Mouse (Mus musculus) embryo, embryonic 10.5 days (tissue): Measurements from ENCODE around the gene Oas1g.
A peak's percentile ranks its signal among the peaks of the same experiment; 100 is the strongest.
"Not testable (repeated sequence)": the region's sequence is repeated elsewhere in the genome, so short reads cannot be mapped to it uniquely, and the experiment has no call there.

Source experiments
- DNase-seq: peaks from one replicate; pipeline ENCODE4 v3.0.0-alpha.2; 2015; ENCODE audit warnings: low spot score

The Oas1g gene

DNA sequence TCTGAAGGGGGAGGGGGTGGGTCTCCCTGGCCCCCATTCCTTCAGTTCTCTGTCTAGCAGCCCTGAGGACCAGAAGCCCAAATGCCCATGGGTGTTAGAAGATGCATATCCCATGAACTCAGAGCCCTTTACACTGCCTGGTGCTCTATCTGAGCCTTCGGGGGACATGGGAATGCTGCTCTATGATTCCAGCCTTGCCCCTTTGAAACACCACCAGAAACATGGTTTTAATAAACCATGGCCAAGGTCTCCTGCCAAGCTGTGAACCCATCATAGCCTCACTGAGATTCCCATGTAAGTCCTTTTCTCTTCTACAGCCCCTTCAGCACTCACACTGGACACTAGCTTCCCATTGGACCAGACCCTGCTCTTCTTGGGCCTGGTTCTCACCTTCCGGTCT, 2.6 kb upstream of the Oas1g start:
- DNase-seq = no peak

DNA sequence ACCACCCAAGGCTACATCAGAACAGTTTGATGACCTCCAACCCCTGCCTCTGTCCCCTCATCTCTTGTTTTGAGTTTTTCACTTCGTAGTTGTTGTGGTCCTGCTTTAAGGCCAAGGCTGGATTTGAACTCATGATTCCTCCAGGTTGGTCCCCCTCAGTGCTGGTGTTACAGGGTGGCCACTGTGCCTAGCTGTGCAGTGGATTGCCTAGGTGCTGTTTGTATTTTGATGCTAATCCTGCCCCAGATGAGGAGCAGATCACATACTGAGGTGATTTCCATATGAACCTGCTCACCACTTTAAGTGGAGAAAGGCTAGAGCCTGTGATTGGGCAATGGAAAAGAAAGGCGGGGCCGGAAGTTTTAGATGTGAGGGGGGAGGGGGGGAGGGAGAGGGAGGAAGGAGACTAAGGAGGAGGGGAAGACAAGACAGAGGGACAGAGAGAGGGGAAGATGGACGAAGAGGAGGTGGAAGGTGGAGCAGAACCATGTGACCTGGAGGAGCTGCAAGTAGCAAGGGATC, 942 bp upstream of the Oas1g start:
- not testable (repeated sequence) for DNase-seq

DNA sequence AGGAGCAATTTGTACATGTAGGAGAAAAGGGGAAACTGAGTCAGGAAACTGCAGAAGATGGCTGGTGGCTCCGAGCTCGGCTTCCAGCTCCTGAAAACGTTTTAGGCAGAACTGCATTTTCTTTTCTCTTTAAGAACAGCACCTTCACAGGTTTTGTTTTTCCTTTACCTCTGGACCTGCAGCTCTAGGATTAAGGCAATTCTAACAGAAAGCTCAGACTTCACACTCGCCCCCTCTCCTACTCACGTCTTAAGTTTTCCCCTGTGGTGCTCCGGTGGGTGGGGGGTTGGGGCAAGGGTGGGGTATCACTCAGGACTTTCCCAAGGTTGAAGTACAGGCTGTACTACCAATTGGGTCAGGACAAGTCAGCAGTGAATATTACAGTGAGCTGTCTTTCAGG, 418 bp upstream of the Oas1g start:
- DNase-seq = no peak

- DNase-seq = not testable (repeated sequence)
These were observed 5.7 kb downstream of the Oas1g start for GRCm38 (mm10) chr5:120881681-120882080.

GRCm38 (mm10) chr5:120878803-120879202, 8.6 kb downstream of the Oas1g start:
- DNase-seq = not testable (repeated sequence)

- DNase-seq = not testable (repeated sequence)
These were observed 10.0 kb downstream of the Oas1g start for GRCm38 (mm10) chr5:120877407-120877806.

GRCm38 (mm10) chr5:120876839-120877238, 10.6 kb downstream of the Oas1g start:
- DNase-seq = not testable (repeated sequence)

- no peak for DNase-seq
These were observed 15.9 kb downstream of the Oas1g start for GRCm38 (mm10) chr5:120871469-120871868.

- no peak for DNase-seq
These were observed 16.6 kb downstream of the Oas1g start for GRCm38 (mm10) chr5:120870782-120871181.

DNA sequence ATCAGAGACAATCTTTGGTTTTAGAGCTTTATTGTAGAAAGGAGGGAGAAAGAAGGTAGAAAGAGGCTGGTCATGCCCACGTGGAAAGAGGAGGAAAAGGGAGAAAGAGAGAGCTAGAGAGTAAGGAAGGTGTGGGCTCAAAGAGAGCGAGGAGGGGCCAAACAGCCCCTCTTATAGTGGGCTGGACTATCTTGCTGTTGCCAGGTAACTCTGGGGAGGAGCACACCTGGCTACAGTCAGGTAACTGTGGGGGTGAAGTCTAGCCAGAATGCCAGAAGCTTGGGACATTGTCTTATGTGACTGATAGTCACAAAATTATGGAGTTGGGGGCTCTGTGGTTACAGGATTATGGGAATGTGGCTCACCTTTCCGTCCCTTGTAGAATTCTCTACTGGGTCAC, 17.3 kb downstream of the Oas1g start:
- DNase-seq = no peak

GRCm38 (mm10) chr5:120869436-120870015, 17.9 kb downstream of the Oas1g start:
- no peak for DNase-seq

- peak; percentile 55 for DNase-seq
These were observed 22.0 kb downstream of the Oas1g start for GRCm38 (mm10) chr5:120865336-120865860.

GRCm38 (mm10) chr5:120861121-120861520, 26.3 kb downstream of the Oas1g start, which contains the start of gene Oas1h:
TSS of gene Oas1h (plus strand) at chr5:120861421.
- DNase-seq = no peak

- DNase-seq = no peak
These were observed 28.2 kb downstream of the Oas1g start for GRCm38 (mm10) chr5:120859241-120859640.

DNA sequence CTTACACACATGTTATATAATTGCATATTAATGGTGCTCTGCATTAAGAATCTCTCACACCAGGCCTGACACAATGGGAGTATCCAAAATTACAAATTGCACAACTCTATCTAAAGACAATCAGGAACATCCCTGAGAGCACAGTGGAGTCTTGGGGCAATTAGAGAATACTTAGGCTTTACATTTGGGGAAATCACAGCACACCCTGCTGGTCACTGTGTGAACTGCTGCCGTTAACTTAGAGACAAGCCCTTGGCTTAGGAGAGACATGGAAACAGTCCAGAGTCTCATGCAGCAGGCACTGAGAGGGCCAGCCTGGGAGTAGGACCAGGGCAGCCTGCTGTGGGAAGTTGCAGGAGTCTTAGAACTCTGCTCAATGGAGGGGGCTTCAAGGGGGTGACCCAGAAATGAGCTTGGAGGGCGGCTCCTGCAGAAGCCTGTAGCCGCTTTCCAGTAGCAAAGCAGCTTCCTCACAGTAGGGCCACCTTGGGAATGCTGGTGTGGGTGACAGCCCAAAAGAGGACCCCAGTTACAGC, 37.7 kb downstream of the Oas1g start:
- DNase-seq = peak; percentile 64

- DNase-seq = no peak
These were observed 40.3 kb downstream of the Oas1g start, which contains the start of gene Oas1f for GRCm38 (mm10) chr5:120847067-120847466. TSS of gene Oas1f (plus strand) at chr5:120847367.

GRCm38 (mm10) chr5:120844713-120845112, 42.7 kb downstream of the Oas1g start:
- DNase-seq = no peak

DNA sequence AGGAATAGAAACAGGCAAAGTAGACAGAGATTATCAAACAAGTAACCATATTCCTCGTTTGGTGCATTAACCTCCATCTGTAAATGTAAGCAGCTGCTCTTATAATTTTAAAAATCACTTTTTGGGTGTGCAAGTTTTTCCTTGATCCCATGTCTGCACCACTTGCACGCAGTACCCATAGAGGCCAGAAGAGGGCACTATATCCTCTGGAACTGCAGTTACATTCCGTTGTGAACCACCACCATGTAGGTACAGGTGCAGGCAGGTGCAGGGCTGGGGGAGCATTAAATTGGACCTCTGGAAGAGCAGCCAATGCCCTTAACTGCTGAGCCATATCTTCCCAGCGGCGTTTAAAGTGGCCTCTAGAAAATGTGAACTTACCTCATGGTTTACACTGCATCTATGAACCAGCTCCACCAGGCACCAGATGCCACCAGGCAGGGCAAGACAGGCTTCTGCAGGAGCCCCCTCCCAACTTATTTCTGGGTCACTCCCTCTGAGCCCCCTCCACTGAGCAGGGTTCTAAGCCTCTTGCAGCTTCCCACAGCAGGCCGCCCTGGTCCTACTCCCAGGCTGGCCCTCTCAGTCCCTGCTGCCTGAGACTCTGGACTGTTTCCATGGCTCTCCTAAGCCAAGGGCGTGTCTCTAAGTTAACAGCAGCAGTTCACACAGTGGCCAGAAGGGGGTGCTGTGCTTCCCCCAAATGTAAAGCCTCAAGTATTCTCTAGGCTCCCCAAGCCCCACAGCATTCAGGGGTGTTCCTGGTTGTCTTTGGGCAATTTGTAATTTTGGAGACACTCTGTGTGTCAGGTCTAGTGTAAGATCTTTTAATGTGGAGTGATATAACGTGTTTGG, 50.5 kb downstream of the Oas1g start:
- DNase-seq = peak; percentile 72

- peak; percentile 37 for DNase-seq
These were observed 53.8 kb downstream of the Oas1g start for GRCm38 (mm10) chr5:120833335-120834280.

DNA sequence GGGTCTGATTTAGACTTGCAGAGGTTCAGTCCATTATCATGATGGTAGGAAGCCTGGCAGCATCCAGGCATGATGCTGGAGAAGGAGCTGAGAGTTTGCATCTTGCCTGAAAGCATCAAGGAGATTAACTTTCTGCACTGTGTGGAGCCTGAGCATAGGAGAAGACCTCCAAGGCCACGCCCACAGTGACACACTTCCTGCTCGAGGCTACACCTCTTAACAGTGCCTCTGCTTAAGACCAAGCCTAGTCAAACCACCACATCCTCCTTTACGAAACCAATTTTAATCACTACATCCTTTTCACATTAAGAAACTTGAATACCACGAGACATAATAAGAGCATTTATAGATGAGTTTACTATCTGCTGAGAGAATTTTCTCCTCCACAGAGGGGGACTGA, 56.4 kb downstream of the Oas1g start:
- no peak for DNase-seq
